Comparison of ENCODE assay signal across 19 mouse cellular contexts in the genomic region with DNA sequence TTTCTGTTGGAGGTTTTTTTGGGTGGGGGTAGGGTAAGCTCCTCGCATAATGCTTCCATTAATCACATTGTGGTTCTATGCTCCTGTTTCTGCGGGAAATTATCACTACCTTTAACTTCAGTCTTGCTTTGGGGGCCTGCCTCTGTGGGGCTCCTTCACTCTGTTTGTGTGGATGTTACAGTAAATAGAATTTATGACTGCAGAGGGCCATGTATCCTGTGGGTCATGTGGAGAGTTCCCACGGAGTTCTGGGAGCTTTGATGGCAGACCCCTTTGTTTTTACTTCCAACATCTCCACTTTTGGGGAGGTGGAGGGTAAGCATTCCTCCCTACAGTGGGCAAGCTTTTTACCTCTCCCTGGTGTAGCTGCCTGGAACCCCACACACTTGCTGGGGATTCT.
A peak's percentile ranks its signal among the peaks of the same experiment; 100 is the strongest.
DNase-seq lines count a peak whose midpoint lies in the region; ATAC-seq and TF ChIP-seq lines count a peak whose summit lies in the region.
"Had no signal": no experiment of that assay in that cellular context is flagged by ENCODE, and none has a peak within 500 bp of the region (broad histone marks: within the 10 kb centered on the region; RNA-seq: fewer than 3 reads in every experiment).

No protein-coding gene starts in this region.

- H3K36me3 ChIP-seq in hindbrain, embryonic 10.5 days, result no peaks in the 10 kb centered on the region
- no peaks in the 10 kb centered on the region for H3K36me3 ChIP-seq in hindbrain, embryonic 13.5 days
- no peaks in the 10 kb centered on the region for H3K36me3 ChIP-seq in midbrain, embryonic 11.5 days (ENCODE audit: control insufficient read depth, insufficient read depth, low read length)
- H3K36me3 ChIP-seq in midbrain, postnatal 0 days (ENCODE audit: insufficient read depth, low read length), result no peaks in the 10 kb centered on the region
- no peaks in the 10 kb centered on the region for H3K36me3 ChIP-seq in embryonic facial prominence, embryonic 12.5 days
- H3K36me3 ChIP-seq in neural tube, embryonic 13.5 days, result no peaks in the 10 kb centered on the region
- no peaks in the 10 kb centered on the region for H3K36me3 ChIP-seq in intestine, postnatal 0 days (ENCODE audit: control insufficient read depth, insufficient read depth)
- H3K36me3 ChIP-seq: limb, embryonic 13.5 days had no signal

- peak overlapping the region; percentile 83 for H3K27ac ChIP-seq in hindbrain, embryonic 10.5 days
- no peak overlapping the region for H3K27ac ChIP-seq in hindbrain, embryonic 13.5 days
- peak overlapping the region; percentile 51 for H3K27ac ChIP-seq in midbrain, embryonic 11.5 days (ENCODE audit: low read depth, low read length)
- no peak overlapping the region for H3K27ac ChIP-seq in midbrain, postnatal 0 days (ENCODE audit: low read depth, low read length)
- peak overlapping the region; percentile 25; the same call in 1 of the 2 replicates for H3K27ac ChIP-seq in embryonic facial prominence, embryonic 12.5 days
- peak overlapping the region; percentile 49 for H3K27ac ChIP-seq in neural tube, embryonic 13.5 days (replicated peaks)
- no peak overlapping the region for H3K27ac ChIP-seq in intestine, postnatal 0 days (ENCODE audit: low read depth, low read length)
- H3K27ac ChIP-seq: limb, embryonic 13.5 days; liver, embryonic 14.5 days had no signal

- no peaks in the 10 kb centered on the region for H3K27me3 ChIP-seq in hindbrain, embryonic 10.5 days (ENCODE audit: insufficient read depth, poor library complexity, severe bottlenecking)
- no peaks in the 10 kb centered on the region for H3K27me3 ChIP-seq in hindbrain, embryonic 13.5 days
- no peaks in the 10 kb centered on the region for H3K27me3 ChIP-seq in midbrain, embryonic 11.5 days (ENCODE audit: control insufficient read depth, insufficient read depth, low read length)
- no peaks in the 10 kb centered on the region for H3K27me3 ChIP-seq in midbrain, postnatal 0 days (ENCODE audit: insufficient read depth, low read length)
- H3K27me3 ChIP-seq in embryonic facial prominence, embryonic 12.5 days, result no peaks in the 10 kb centered on the region
- H3K27me3 ChIP-seq in neural tube, embryonic 13.5 days, result no peaks in the 10 kb centered on the region
- H3K27me3 ChIP-seq in intestine, postnatal 0 days (replicated peaks; ENCODE audit: control insufficient read depth, insufficient read depth, low read length), result no peaks in the 10 kb centered on the region
- H3K27me3 ChIP-seq: limb, embryonic 13.5 days had no signal

- no peak overlapping the region for H3K4me2 ChIP-seq in hindbrain, embryonic 13.5 days
- no peak overlapping the region for H3K4me2 ChIP-seq in midbrain, embryonic 11.5 days
- no peak overlapping the region for H3K4me2 ChIP-seq in midbrain, postnatal 0 days (ENCODE audit: low read depth, low read length, poor library complexity, severe bottlenecking)
- H3K4me2 ChIP-seq in embryonic facial prominence, embryonic 12.5 days (replicated peaks), result no peak overlapping the region
- no peak overlapping the region for H3K4me2 ChIP-seq in neural tube, embryonic 13.5 days
- H3K4me2 ChIP-seq in intestine, postnatal 0 days (replicated peaks; ENCODE audit: low read depth), result no peak overlapping the region
- H3K4me2 ChIP-seq: limb, embryonic 13.5 days had no signal

- 25% methylated on average over 3 of the region's 3 CpGs for WGBS in hindbrain, embryonic 10.5 days
- 24% methylated on average over 3 of the region's 3 CpGs for WGBS in hindbrain, embryonic 13.5 days
- 13% methylated on average over 3 of the region's 3 CpGs for WGBS in midbrain, embryonic 11.5 days
- WGBS in midbrain, postnatal 0 days, result 33% methylated on average over 3 of the region's 3 CpGs
- 17% methylated on average over 3 of the region's 3 CpGs for WGBS in embryonic facial prominence, embryonic 12.5 days
- WGBS in neural tube, embryonic 13.5 days, result 8% methylated on average over 3 of the region's 3 CpGs
- WGBS in intestine, postnatal 0 days, result 39% methylated on average over 3 of the region's 3 CpGs

- no peak overlapping the region for H3K4me3 ChIP-seq in hindbrain, embryonic 10.5 days
- H3K4me3 ChIP-seq in hindbrain, embryonic 13.5 days, result no peak overlapping the region
- H3K4me3 ChIP-seq in midbrain, embryonic 11.5 days (ENCODE audit: low read depth, low read length), result no peak overlapping the region
- H3K4me3 ChIP-seq in midbrain, postnatal 0 days (ENCODE audit: low read depth, low read length), result no peak overlapping the region
- no peak overlapping the region for H3K4me3 ChIP-seq in embryonic facial prominence, embryonic 12.5 days
- no peak overlapping the region for H3K4me3 ChIP-seq in neural tube, embryonic 13.5 days
- H3K4me3 ChIP-seq in intestine, postnatal 0 days (ENCODE audit: low read depth, low read length), result no peak overlapping the region
- H3K4me3 ChIP-seq: limb, embryonic 13.5 days had no signal

- no peak overlapping the region for H3K9ac ChIP-seq in hindbrain, embryonic 13.5 days
- H3K9ac ChIP-seq in midbrain, embryonic 11.5 days (ENCODE audit: low read length), result no peak overlapping the region
- no peak overlapping the region for H3K9ac ChIP-seq in midbrain, postnatal 0 days (replicated peaks; ENCODE audit: low read length, poor library complexity, severe bottlenecking)
- H3K9ac ChIP-seq in embryonic facial prominence, embryonic 12.5 days, result no peak overlapping the region
- H3K9ac ChIP-seq in neural tube, embryonic 13.5 days, result no peak overlapping the region
- H3K9ac ChIP-seq in intestine, postnatal 0 days (ENCODE audit: low read depth, low read length), result no peak overlapping the region
- H3K9ac ChIP-seq: limb, embryonic 13.5 days; liver, embryonic 14.5 days had no signal

- peaks cover 33% of the 10 kb centered on the region for H3K4me1 ChIP-seq in hindbrain, embryonic 10.5 days (replicated peaks)
- H3K4me1 ChIP-seq in hindbrain, embryonic 13.5 days (replicated peaks), result peaks cover 6% of the 10 kb centered on the region; the same call in 1 of the 2 replicates
- peaks cover 10% of the 10 kb centered on the region for H3K4me1 ChIP-seq in midbrain, embryonic 11.5 days (ENCODE audit: control insufficient read depth, insufficient read depth, low read length)
- H3K4me1 ChIP-seq in midbrain, postnatal 0 days (ENCODE audit: insufficient read depth, low read length), result no peaks in the 10 kb centered on the region
- peaks cover 8% of the 10 kb centered on the region; the same call in 1 of the 2 replicates for H3K4me1 ChIP-seq in embryonic facial prominence, embryonic 12.5 days
- peaks cover 18% of the 10 kb centered on the region for H3K4me1 ChIP-seq in neural tube, embryonic 13.5 days (replicated peaks)
- H3K4me1 ChIP-seq in intestine, postnatal 0 days (replicated peaks; ENCODE audit: control insufficient read depth, insufficient read depth, low read length), result no peaks in the 10 kb centered on the region

- no peaks in the 10 kb centered on the region for H3K9me3 ChIP-seq in hindbrain, embryonic 10.5 days
- H3K9me3 ChIP-seq in hindbrain, embryonic 13.5 days, result no peaks in the 10 kb centered on the region
- no peaks in the 10 kb centered on the region for H3K9me3 ChIP-seq in midbrain, embryonic 11.5 days (ENCODE audit: control insufficient read depth, low read length)
- no peaks in the 10 kb centered on the region for H3K9me3 ChIP-seq in midbrain, postnatal 0 days (ENCODE audit: low read length)
- H3K9me3 ChIP-seq in embryonic facial prominence, embryonic 12.5 days, result no peaks in the 10 kb centered on the region
- no peaks in the 10 kb centered on the region for H3K9me3 ChIP-seq in neural tube, embryonic 13.5 days
- H3K9me3 ChIP-seq in intestine, postnatal 0 days (ENCODE audit: control insufficient read depth), result no peaks in the 10 kb centered on the region
- H3K9me3 ChIP-seq: limb, embryonic 13.5 days had no signal

- TF ChIP-seq CTCF in midbrain, postnatal 0 days (IDR thresholded peaks at IDR 0.05), result no peak
- no peak for TF ChIP-seq CTCF in intestine, postnatal 0 days (IDR thresholded peaks at IDR 0.05; ENCODE audit: low read depth)

- ATAC-seq in hindbrain, embryonic 13.5 days (ENCODE audit: low FRiP score), result no peak
- 0 out of 2 replicates have a peak, but pooled peaks have one; percentile 6 for ATAC-seq in midbrain, embryonic 11.5 days (ENCODE audit: low FRiP score)
- ATAC-seq in midbrain, postnatal 0 days (ENCODE audit: low FRiP score), result no peak
- ATAC-seq in embryonic facial prominence, embryonic 12.5 days (ENCODE audit: insufficient number of reproducible peaks, insufficient read depth, low FRiP score, low TSS enrichment), result no peak
- ATAC-seq in neural tube, embryonic 13.5 days (ENCODE audit: low read depth), result peak; percentile 86
- ATAC-seq in intestine, postnatal 0 days, result no peak
- ATAC-seq: hindbrain, embryonic 16.5 days had no signal

- peak; percentile 25 for DNase-seq in hindbrain, embryonic 10.5 days (ENCODE audit: low spot score)
- DNase-seq in midbrain, embryonic 11.5 days (ENCODE audit: low spot score, missing footprints), result no peak
- no peak for DNase-seq in midbrain, postnatal 0 days (ENCODE audit: low spot score)
- no peak for DNase-seq in left cerebral cortex, adult 18-20 months (ENCODE audit: low spot score in 2 of 2)
- DNase-seq: adrenal gland, postnatal 10 days; B cell, adult 2 months; cerebellum, adult 11-12 months; cerebellum, postnatal 25 days; gastrocnemius, postnatal 25 days; kidney, adult 8-10 months; lung, postnatal 10 days; right cerebral cortex, postnatal 14 days had no signal

Comparison
In these comparisons a context has a peak if more than half of its experiments do, and no peak if none do; other contexts are left out.
1. H3K27ac ChIP-seq: peak in hindbrain, embryonic 10.5 days (single experiment), midbrain, embryonic 11.5 days (single experiment), embryonic facial prominence, embryonic 12.5 days (single experiment) and neural tube, embryonic 13.5 days (single experiment); none in hindbrain, embryonic 13.5 days (single experiment), midbrain, postnatal 0 days (single experiment) and intestine, postnatal 0 days (single experiment).
2. ATAC-seq: peak in midbrain, embryonic 11.5 days (single experiment) and neural tube, embryonic 13.5 days (single experiment); none in hindbrain, embryonic 13.5 days (single experiment), midbrain, postnatal 0 days (single experiment), embryonic facial prominence, embryonic 12.5 days (single experiment) and intestine, postnatal 0 days (single experiment).